ENCODE assay signal across 11 mouse cellular contexts in the genomic region with DNA sequence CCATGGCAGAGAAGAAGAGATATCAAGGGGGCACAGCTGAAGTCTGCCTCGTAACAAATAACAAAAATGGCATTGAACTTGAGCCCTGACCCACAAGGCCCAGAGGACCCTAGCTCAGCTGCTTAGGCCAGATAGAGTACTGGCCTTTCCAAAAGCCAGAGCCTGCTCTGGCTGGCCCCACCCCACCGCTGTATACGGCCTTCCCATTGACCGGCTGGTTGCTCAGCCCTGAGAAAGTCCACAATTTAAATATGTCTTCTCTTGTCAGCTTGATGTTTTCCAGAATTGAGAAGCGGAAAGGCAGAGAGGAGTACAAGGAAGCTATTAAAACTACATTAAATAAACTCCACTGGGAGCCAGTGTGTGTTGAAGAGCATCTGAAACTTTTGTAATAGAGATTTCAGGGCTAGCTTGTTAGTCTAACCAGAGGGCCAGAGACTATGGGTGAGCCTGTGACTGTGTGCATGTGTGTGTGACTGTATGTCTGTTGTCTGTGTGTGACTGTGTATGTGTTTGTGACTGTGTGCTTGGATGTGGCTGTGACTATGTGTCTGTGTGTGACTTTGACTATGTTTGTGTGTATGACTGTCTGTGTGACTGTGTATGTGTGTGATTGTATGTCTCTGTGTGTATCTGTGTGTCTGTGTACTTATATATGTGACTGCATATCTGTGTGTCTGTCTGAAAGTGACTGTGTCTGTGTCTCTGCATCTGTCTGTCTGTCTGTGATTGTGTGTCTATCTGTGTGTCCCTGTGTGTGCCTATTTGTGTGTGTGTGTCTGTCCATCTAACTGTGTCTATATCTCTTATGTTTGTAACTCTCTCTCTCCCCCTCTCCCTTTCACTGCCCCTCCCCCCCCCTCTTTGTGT. TPM values are rescaled to one million over a fixed set of nuclear protein-coding genes. Genes with fewer than 3 reads are reported as not detected.
A peak's percentile ranks its signal among the peaks of the same experiment; 100 is the strongest.
DNase-seq lines count a peak whose midpoint lies in the region; ATAC-seq lines count a peak whose summit lies in the region.
"Had no signal": no experiment of that assay in that cellular context is flagged by ENCODE, and none has a peak within 500 bp of the region (broad histone marks: within the 10 kb centered on the region; RNA-seq: fewer than 3 reads in every experiment).

No protein-coding gene starts in this region.

- no peaks in the 10 kb centered on the region for H3K27me3 ChIP-seq in hindbrain, embryonic 10.5 days (ENCODE audit: insufficient read depth, poor library complexity, severe bottlenecking)
- no peaks in the 10 kb centered on the region for H3K27me3 ChIP-seq in hindbrain, embryonic 14.5 days (ENCODE audit: control insufficient read depth, insufficient read depth, low read length)
- H3K27me3 ChIP-seq in neural tube, embryonic 13.5 days, result no peaks in the 10 kb centered on the region
- H3K27me3 ChIP-seq in hindbrain, embryonic 16.5 days (replicated peaks; ENCODE audit: control insufficient read depth, insufficient read depth, low read length), result no peaks in the 10 kb centered on the region
- H3K27me3 ChIP-seq: liver, embryonic 15.5 days had no signal

- no peak for DNase-seq in hindbrain, embryonic 10.5 days (ENCODE audit: low spot score)
- no peak for DNase-seq in hindbrain, embryonic 14.5 days (ENCODE audit: low spot score)
- no peak for DNase-seq in neural tube, embryonic 10.5 days (ENCODE audit: extremely low spot score, low spot score)
- no peak for DNase-seq in urinary bladder, postnatal 36 days (ENCODE audit: low spot score in 2 of 2)
- DNase-seq in adrenal gland, adult 2 months, result no peak
- DNase-seq: kidney, postnatal 36 days had no signal

- peak overlapping the region; percentile 64; the same call in 1 of the 2 replicates for H3K27ac ChIP-seq in hindbrain, embryonic 10.5 days
- H3K27ac ChIP-seq in hindbrain, embryonic 14.5 days, result no peak overlapping the region
- no peak overlapping the region for H3K27ac ChIP-seq in neural tube, embryonic 13.5 days (replicated peaks)
- H3K27ac ChIP-seq in hindbrain, embryonic 16.5 days (ENCODE audit: low read depth, low read length), result no peak overlapping the region
- H3K27ac ChIP-seq: liver, embryonic 15.5 days had no signal

- ATAC-seq in hindbrain, embryonic 14.5 days (ENCODE audit: low FRiP score), result no peak
- peak; percentile 32; the same call in 1 of the 2 replicates for ATAC-seq in neural tube, embryonic 13.5 days (ENCODE audit: low read depth)
- ATAC-seq in hindbrain, embryonic 16.5 days, result peak; percentile 57

- H3K9me3 ChIP-seq in hindbrain, embryonic 10.5 days, result no peaks in the 10 kb centered on the region
- no peaks in the 10 kb centered on the region for H3K9me3 ChIP-seq in hindbrain, embryonic 14.5 days (ENCODE audit: control insufficient read depth, low read length)
- H3K9me3 ChIP-seq in neural tube, embryonic 13.5 days, result no peaks in the 10 kb centered on the region
- H3K9me3 ChIP-seq in hindbrain, embryonic 16.5 days (ENCODE audit: control insufficient read depth, low read length), result no peaks in the 10 kb centered on the region
- H3K9me3 ChIP-seq: liver, embryonic 15.5 days had no signal

- H3K4me3 ChIP-seq in hindbrain, embryonic 10.5 days, result no peak overlapping the region
- no peak overlapping the region for H3K4me3 ChIP-seq in hindbrain, embryonic 14.5 days (replicated peaks; ENCODE audit: low read length)
- H3K4me3 ChIP-seq in neural tube, embryonic 13.5 days, result no peak overlapping the region
- H3K4me3 ChIP-seq in hindbrain, embryonic 16.5 days (ENCODE audit: low read length), result no peak overlapping the region
- H3K4me3 ChIP-seq: liver, embryonic 15.5 days had no signal

- H3K4me2 ChIP-seq in hindbrain, embryonic 14.5 days (replicated peaks), result no peak overlapping the region
- H3K4me2 ChIP-seq in neural tube, embryonic 13.5 days, result no peak overlapping the region
- no peak overlapping the region for H3K4me2 ChIP-seq in hindbrain, embryonic 16.5 days (ENCODE audit: low read length)
- H3K4me2 ChIP-seq: liver, embryonic 15.5 days had no signal

- peaks cover 39% of the 10 kb centered on the region for H3K4me1 ChIP-seq in hindbrain, embryonic 10.5 days (replicated peaks)
- H3K4me1 ChIP-seq in hindbrain, embryonic 14.5 days (replicated peaks; ENCODE audit: control insufficient read depth, insufficient read depth, low read length), result peaks cover 12% of the 10 kb centered on the region
- peaks cover 36% of the 10 kb centered on the region for H3K4me1 ChIP-seq in neural tube, embryonic 13.5 days (replicated peaks)
- peaks cover 14% of the 10 kb centered on the region for H3K4me1 ChIP-seq in hindbrain, embryonic 16.5 days (ENCODE audit: control insufficient read depth, insufficient read depth, low read depth, low read length)
- H3K4me1 ChIP-seq: liver, embryonic 15.5 days had no signal

- H3K36me3 ChIP-seq in hindbrain, embryonic 10.5 days, result no peaks in the 10 kb centered on the region
- H3K36me3 ChIP-seq in hindbrain, embryonic 14.5 days (replicated peaks; ENCODE audit: control insufficient read depth, insufficient read depth), result no peaks in the 10 kb centered on the region
- H3K36me3 ChIP-seq in neural tube, embryonic 13.5 days, result no peaks in the 10 kb centered on the region
- no peaks in the 10 kb centered on the region for H3K36me3 ChIP-seq in hindbrain, embryonic 16.5 days (ENCODE audit: control insufficient read depth, insufficient read depth, low read length)
- H3K36me3 ChIP-seq: liver, embryonic 15.5 days had no signal

- whole genome bisulfite sequencing in hindbrain, embryonic 10.5 days, result 76% methylated on average over 5 of the region's 5 CpGs
- WGBS in hindbrain, embryonic 14.5 days, result 66% methylated on average over 5 of the region's 5 CpGs
- WGBS in neural tube, embryonic 13.5 days, result 60% methylated on average over 5 of the region's 5 CpGs
- 48% methylated on average over 5 of the region's 5 CpGs for WGBS in hindbrain, embryonic 16.5 days

- H3K9ac ChIP-seq in hindbrain, embryonic 14.5 days, result no peak overlapping the region
- H3K9ac ChIP-seq in neural tube, embryonic 13.5 days, result no peak overlapping the region
- no peak overlapping the region for H3K9ac ChIP-seq in hindbrain, embryonic 16.5 days (ENCODE audit: low read depth, low read length)
- H3K9ac ChIP-seq: liver, embryonic 15.5 days had no signal

RNA-seq across cellular contexts. Expression of a gene that starts 36.9 kb away (rescaled TPM):
- polyA plus RNA-seq in hindbrain, embryonic 10.5 days (2016; fragmentation: Nextera tagmentation; extraction: Ambion mirVana), result not detected in 2 replicates
- polyA plus RNA-seq in hindbrain, embryonic 14.5 days (2014; fragmentation: Nextera tagmentation; extraction: Ambion mirVana), result not detected in 2 replicates
- polyA plus RNA-seq in neural tube, embryonic 13.5 days (2015; fragmentation: Nextera tagmentation; extraction: Ambion mirVana), result not detected in 2 replicates
- polyA plus RNA-seq in hindbrain, embryonic 16.5 days (2015; fragmentation: Nextera tagmentation; extraction: Ambion mirVana), result not detected in 2 replicates
- not detected for total RNA-seq in adrenal gland, adult 2 months (2021)
- not detected in 2 replicates for polyA plus RNA-seq in adrenal gland, adult 2 months (2012; rRNA removed)
- polyA plus RNA-seq: brain, embryonic 14.5 days; liver, embryonic 15.5 days; testis, adult 2 months had no signal
